In the genomic region with DNA sequence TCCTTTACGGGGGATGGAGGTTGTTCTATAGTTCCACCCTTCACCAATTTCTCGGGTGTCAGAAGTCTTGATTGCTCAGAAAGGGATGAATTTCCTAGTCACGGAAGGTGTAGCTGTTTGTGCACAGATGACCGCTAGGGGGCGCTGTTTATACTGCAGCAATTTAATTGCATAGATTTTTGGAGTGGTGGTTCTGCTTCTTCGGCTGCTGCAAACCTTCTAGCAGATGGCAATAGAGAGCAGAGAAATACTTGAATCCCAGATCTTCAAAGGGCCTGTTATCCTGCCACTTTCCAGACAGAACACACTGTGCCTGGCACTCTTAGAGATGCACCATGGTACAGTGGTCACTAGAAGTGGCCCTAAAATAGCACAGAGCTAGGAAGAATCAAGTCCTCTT, we compare ENCODE assay signal across 8 mouse cellular contexts. TPM values are rescaled to one million over a fixed set of nuclear protein-coding genes. Genes with fewer than 3 reads are reported as not detected.
DNase-seq lines count a peak whose midpoint lies in the region; TF ChIP-seq lines count a peak whose summit lies in the region.

No protein-coding gene starts in this region.

- H3K27me3 ChIP-seq in C2C12 (ENCODE audit: control insufficient read depth, insufficient read depth, insufficient read length), result peaks cover 22% of the 10 kb centered on the region

- 9% methylated on average over 6 of the region's 6 CpGs for WGBS in lung, adult 2 months

- peaks cover 7% of the 10 kb centered on the region for H3K4me1 ChIP-seq in lung, adult 2 months (ENCODE audit: control insufficient read depth, insufficient read depth, low read length)

- no peak overlapping the region for H3K4me3 ChIP-seq in C2C12 (ENCODE audit: insufficient read depth, poor library complexity, severe bottlenecking)
- no peak overlapping the region for H3K4me3 ChIP-seq in lung, adult 2 months (replicated peaks; ENCODE audit: extremely low read depth, low read depth, low read length)

- no peaks in the 10 kb centered on the region for H3K36me3 ChIP-seq in C2C12 (ENCODE audit: control insufficient read depth, insufficient read depth)

- no peak overlapping the region for H3ac ChIP-seq in C2C12 (ENCODE audit: control insufficient read depth, insufficient read length, low read depth)

- DNase-seq in NIH3T3 (ENCODE audit: low read depth), result peak; percentile 85
- peak; percentile 82 for DNase-seq in cerebellum, adult 9-10 months
- peak; percentile 62 to 65 for DNase-seq in gastrocnemius, adult 8-10 months (ENCODE audit: low spot score in 2 of 2)
- DNase-seq in kidney, postnatal 36 days, result peak; percentile 88 to 92
- DNase-seq in lung, adult 2 months, result peak; percentile 77
- DNase-seq in right cerebral cortex, postnatal 14 days, result peak; percentile 82
- DNase-seq in urinary bladder, postnatal 4 days (ENCODE audit: low spot score in 2 of 2), result peak; percentile 64 to 84

- peak; percentile 42 for TF ChIP-seq CTCF in C2C12 (IDR thresholded peaks at IDR 0.05; ENCODE audit: control insufficient read depth, insufficient read depth, insufficient read length)
- TF ChIP-seq CTCF in lung, adult 2 months (IDR thresholded peaks at IDR 0.05; ENCODE audit: insufficient read depth, low read length), result peak; percentile 50; the same call in 1 of the 2 replicates

- H3K79me2 ChIP-seq in C2C12 (ENCODE audit: control insufficient read depth, insufficient read depth), result no peaks in the 10 kb centered on the region

- H3K79me3 ChIP-seq in C2C12 (ENCODE audit: low read depth), result no peaks in the 10 kb centered on the region

- no peak for TF ChIP-seq POLR2A in lung, adult 2 months (IDR thresholded peaks at IDR 0.05; ENCODE audit: borderline replicate concordance, extremely low read depth, low read depth, low read length)

TF ChIP-seq in C2C12, 6 proteins besides CTCF, POLR2A, EP300 and RAD21:
- TF ChIP-seq MYOG (IDR thresholded peaks at IDR 0.05; ENCODE audit: control insufficient read depth, extremely low read depth, insufficient read length) (no peak), MYOD1 (IDR thresholded peaks at IDR 0.05; ENCODE audit: control insufficient read depth, insufficient read length, low read depth) (no peak), USF1 (IDR thresholded peaks at IDR 0.05; ENCODE audit: low read depth) (no peak), FOSL1 (IDR thresholded peaks at IDR 0.05; ENCODE audit: insufficient read depth, low read length, poor library complexity, severe bottlenecking) (no peak), MAX (IDR thresholded peaks at IDR 0.05) (no peak), CEBPB (IDR thresholded peaks at IDR 0.05; ENCODE audit: low read depth) (no peak)

RNA-seq across cellular contexts. Expression of a gene that starts 14.3 kb away (rescaled TPM):
- not detected for polyA plus RNA-seq in C2C12 (2012; fragmentation: generic; extraction: Trizol)
- not detected for total RNA-seq in gastrocnemius, adult 8-10 months (2022)
- 0.27 and 0.29 TPM in 2 replicates for polyA plus RNA-seq in lung, adult 2 months (2012; rRNA removed)

RNA-seq across cellular contexts. Expression of a gene that starts 42.9 kb away (rescaled TPM):
- 48.8 TPM for polyA plus RNA-seq in C2C12 (2012; fragmentation: generic; extraction: Trizol)
- 100 to 1,000 TPM; 117 to 134 (median 124) TPM for total RNA-seq in gastrocnemius, adult 8-10 months (2022)
- 341 and 489 TPM in 2 replicates for polyA plus RNA-seq in lung, adult 2 months (2012; rRNA removed)
